Comparison of ENCODE assay signal across 19 mouse cellular contexts in genomic region chr2:50495141-50496056, GRCm38 (mm10).
DNase-seq lines count a peak whose midpoint lies in the region; ATAC-seq and TF ChIP-seq lines count a peak whose summit lies in the region.
"Had no signal": no experiment of that assay in that cellular context is flagged by ENCODE, and none has a peak within 500 bp of the region (broad histone marks: within the 10 kb centered on the region; RNA-seq: fewer than 3 reads in every experiment).

No protein-coding gene starts in this region.

- H3K4me2 ChIP-seq in kidney, embryonic 15.5 days = no peak overlapping the region
- H3K4me2 ChIP-seq in lung, embryonic 16.5 days (ENCODE audit: low read depth, low read length) = no peak overlapping the region
- H3K4me2 ChIP-seq: embryonic facial prominence, embryonic 13.5 days; heart, embryonic 11.5 days; midbrain, embryonic 12.5 days had no signal

- 0 out of 2 replicates have a peak, but pooled peaks have one; percentile 25 for ATAC-seq in kidney, embryonic 15.5 days (replicated peaks; ENCODE audit: low FRiP score)
- ATAC-seq in lung, embryonic 16.5 days (ENCODE audit: low read depth) = peak; percentile 78
- ATAC-seq: forebrain, embryonic 16.5 days; hindbrain, postnatal 0 days had no signal

- no peak overlapping the region for H3K4me3 ChIP-seq in kidney, embryonic 15.5 days (replicated peaks)
- H3K4me3 ChIP-seq in lung, embryonic 16.5 days (ENCODE audit: low read length) = no peak overlapping the region
- H3K4me3 ChIP-seq: embryonic facial prominence, embryonic 13.5 days; midbrain, embryonic 12.5 days had no signal

- TF ChIP-seq POLR2A in brain, embryonic 14.5 days (IDR thresholded peaks at IDR 0.05; ENCODE audit: borderline replicate concordance, extremely low read depth, insufficient read depth, insufficient read length, poor library complexity, severe bottlenecking) = no peak

- H3K27ac ChIP-seq in kidney, embryonic 15.5 days = peak overlapping the region; percentile 45; the same call in 1 of the 2 replicates
- no peak overlapping the region for H3K27ac ChIP-seq in lung, embryonic 16.5 days (ENCODE audit: low read length)
- H3K27ac ChIP-seq: embryonic facial prominence, embryonic 13.5 days; hindbrain, postnatal 0 days; midbrain, embryonic 12.5 days had no signal

- 0 out of 2 replicates have a peak, but pooled peaks cover 5% of the 10 kb centered on the region for H3K4me1 ChIP-seq in kidney, embryonic 15.5 days
- H3K4me1 ChIP-seq in lung, embryonic 16.5 days (replicated peaks; ENCODE audit: control insufficient read depth, insufficient read depth, low read length) = peaks cover 17% of the 10 kb centered on the region; the same call in 1 of the 2 replicates
- H3K4me1 ChIP-seq: midbrain, embryonic 12.5 days had no signal

- no peaks in the 10 kb centered on the region for H3K36me3 ChIP-seq in kidney, embryonic 15.5 days
- H3K36me3 ChIP-seq in lung, embryonic 16.5 days (ENCODE audit: control insufficient read depth, insufficient read depth, low read length) = no peaks in the 10 kb centered on the region
- H3K36me3 ChIP-seq: embryonic facial prominence, embryonic 13.5 days; midbrain, embryonic 12.5 days had no signal

- H3K9me3 ChIP-seq in kidney, embryonic 15.5 days (replicated peaks) = no peaks in the 10 kb centered on the region
- no peaks in the 10 kb centered on the region for H3K9me3 ChIP-seq in lung, embryonic 16.5 days (ENCODE audit: control insufficient read depth, low read length)
- H3K9me3 ChIP-seq: embryonic facial prominence, embryonic 13.5 days; midbrain, embryonic 12.5 days had no signal

- no peak for DNase-seq in kidney, adult 11 months
- DNase-seq in lung, adult 18-20 months = no peak
- peak; percentile 12 for DNase-seq in brain, embryonic 14.5 days (ENCODE audit: low read depth)
- DNase-seq in fat pad, adult 2 months (ENCODE audit: extremely low read depth, low read depth, low spot score) = peak; percentile 28
- no peak for DNase-seq in testis, postnatal 14 days (ENCODE audit: low spot score)
- no peak for DNase-seq in thymus, postnatal 36 days
- DNase-seq: adrenal gland, postnatal 14 days; cerebellum, adult 8-10 months; gastrocnemius, postnatal 10 days; heart, adult 11 months; kidney, adult 18-20 months; left cerebral cortex, postnatal 4 days had no signal

- H3K9ac ChIP-seq in kidney, embryonic 15.5 days = no peak overlapping the region
- H3K9ac ChIP-seq in lung, embryonic 16.5 days (ENCODE audit: low read length) = no peak overlapping the region
- H3K9ac ChIP-seq: embryonic facial prominence, embryonic 13.5 days; midbrain, embryonic 12.5 days had no signal

- no peaks in the 10 kb centered on the region for H3K27me3 ChIP-seq in kidney, embryonic 15.5 days
- H3K27me3 ChIP-seq in lung, embryonic 16.5 days (ENCODE audit: control insufficient read depth, insufficient read depth, low read depth, low read length) = no peaks in the 10 kb centered on the region
- H3K27me3 ChIP-seq: embryonic facial prominence, embryonic 13.5 days; midbrain, embryonic 12.5 days had no signal

- no peak for TF ChIP-seq CTCF in brain, embryonic 14.5 days (IDR thresholded peaks at IDR 0.05; ENCODE audit: borderline replicate concordance, extremely low read depth, insufficient read depth, insufficient read length)

- WGBS in kidney, embryonic 15.5 days = 46% methylated on average over 5 of the region's 5 CpGs
- 26% methylated on average over 5 of the region's 5 CpGs for WGBS in lung, embryonic 16.5 days

Comparison
In these comparisons a context has a peak if more than half of its experiments do, and no peak if none do; other contexts are left out.
1. DNase-seq: peak in brain, embryonic 14.5 days (single experiment) and fat pad, adult 2 months (single experiment); none in kidney, adult 11 months (single experiment), lung, adult 18-20 months (0 of 2), testis, postnatal 14 days (single experiment) and thymus, postnatal 36 days (0 of 2).